Mouse (Mus musculus) C2C12 (cell line): ENCODE results near the gene Rhoc. TPM values are rescaled to one million over a fixed set of nuclear protein-coding genes. Genes with fewer than 3 reads are reported as not detected.

Experiments used
- H3K27me3 ChIP-seq: one replicate; pipeline ENCODE4 v1.6.1; 2011; ENCODE audit not compliant: control insufficient read depth, insufficient read depth, insufficient read length
- H3K36me3 ChIP-seq: one replicate; pipeline ENCODE4 v1.6.1; 2011; ENCODE audit not compliant: control insufficient read depth, insufficient read depth
- H3K4me3 ChIP-seq: one replicate; pipeline ENCODE4 v1.5.1; 2011; ENCODE audit warnings: mild to moderate bottlenecking, control low read depth; ENCODE audit not compliant: poor library complexity, insufficient read depth, severe bottlenecking
- H3K79me2 ChIP-seq: one replicate; pipeline ENCODE4 v1.6.1; 2011; ENCODE audit not compliant: control insufficient read depth, insufficient read depth
- H3K79me3 ChIP-seq: one replicate; pipeline ENCODE4 v1.6.1; 2011; ENCODE audit warnings: low read depth, control low read depth
- H3ac ChIP-seq: one replicate; pipeline ENCODE3; 2011; ENCODE audit warnings: low read depth; ENCODE audit not compliant: control insufficient read depth, insufficient read length
- CEBPB ChIP-seq: IDR thresholded peaks from one replicate; pipeline ENCODE4 v1.6.1; 2011; ENCODE audit warnings: low read depth, mild to moderate bottlenecking, control low read depth, moderate library complexity
- CTCF ChIP-seq: IDR thresholded peaks from one replicate; pipeline ENCODE4 v1.5.1; 2011; ENCODE audit not compliant: control insufficient read depth, insufficient read depth, insufficient read length
- FOSL1 ChIP-seq: IDR thresholded peaks from one replicate; pipeline ENCODE4 v1.8.0; 2011; ENCODE audit warnings: mild to moderate bottlenecking, low read length; ENCODE audit not compliant: poor library complexity, insufficient read depth, severe bottlenecking
- MAX ChIP-seq: IDR thresholded peaks from one replicate; pipeline ENCODE4 v1.6.1; 2011; ENCODE audit warnings: mild to moderate bottlenecking, control low read depth
- MYOD1 ChIP-seq: IDR thresholded peaks from one replicate; pipeline ENCODE4 v1.6.1; 2011; ENCODE audit warnings: low read depth; ENCODE audit not compliant: control insufficient read depth, insufficient read length
- MYOG ChIP-seq: IDR thresholded peaks from one replicate; pipeline ENCODE4 v1.6.1; 2011; ENCODE audit not compliant: control insufficient read depth, insufficient read length; ENCODE audit errors: extremely low read depth
- USF1 ChIP-seq: IDR thresholded peaks from one replicate; pipeline ENCODE4 v1.6.1; 2011; ENCODE audit warnings: low read depth, mild to moderate bottlenecking, control low read depth, moderate library complexity
- polyA plus RNA-seq: library from polyadenylated mRNA; unstranded; fragments of >200 nt; fragmentation: generic; extraction: Trizol; gene quantifications from one replicate; pipeline ENCODE4 v1.2.1, GENCODE M21; 2012; ENCODE audit warnings: missing spikeins

Gene Rhoc
- polyA plus RNA-seq, 1 experiment: 485 TPM

- TF ChIP-seq FOSL1 (no peak), MAX (no peak), USF1 (no peak), MYOD1 (no peak), MYOG (no peak), CTCF (no peak), CEBPB (no peak)
- no peak overlapping the region for H3K4me3 ChIP-seq
- no peaks in the 10 kb centered on the region for H3K27me3 ChIP-seq
- no peaks in the 10 kb centered on the region for H3K36me3 ChIP-seq
- H3K79me3 ChIP-seq: no peaks in the 10 kb centered on the region
- H3ac ChIP-seq: no peak overlapping the region
- no peaks in the 10 kb centered on the region for H3K79me2 ChIP-seq
Measured at GRCm38 (mm10) chr3:104814746-104815145, 26.6 kb downstream of the Rhoc start.

- H3ac ChIP-seq: no peak overlapping the region
- TF ChIP-seq USF1 (no peak), MAX (no peak), MYOG (no peak), CTCF (no peak), CEBPB (no peak), FOSL1 (no peak), MYOD1 (no peak)
- no peaks in the 10 kb centered on the region for H3K36me3 ChIP-seq
- H3K79me3 ChIP-seq: no peaks in the 10 kb centered on the region
- H3K4me3 ChIP-seq: no peak overlapping the region
- H3K27me3 ChIP-seq: no peaks in the 10 kb centered on the region
- H3K79me2 ChIP-seq: no peaks in the 10 kb centered on the region
Measured at GRCm38 (mm10) chr3:104815346-104815745, 27.2 kb downstream of the Rhoc start.

- H3K27me3 ChIP-seq: no peaks in the 10 kb centered on the region
- no peak for TF ChIP-seq USF1
- no peak for TF ChIP-seq MYOD1
- TF ChIP-seq MYOG: no peak
- TF ChIP-seq CTCF: no peak
- no peaks in the 10 kb centered on the region for H3K79me3 ChIP-seq
- no peak overlapping the region for H3ac ChIP-seq
- no peaks in the 10 kb centered on the region for H3K79me2 ChIP-seq
- H3K36me3 ChIP-seq: peaks cover 2% of the 10 kb centered on the region
- H3K4me3 ChIP-seq: no peak overlapping the region
Measured at GRCm38 (mm10) chr3:104816130-104816529, 28.0 kb downstream of the Rhoc start.

GRCm38 (mm10) chr3:104817481-104817990, 29.4 kb downstream of the Rhoc start:
- Histone ChIP-seq H3K27me3 (no peaks in the 10 kb centered on the region), H3K36me3 (peaks cover 7% of the 10 kb centered on the region), H3K4me3 (peak overlapping the region; percentile 71), H3K79me2 (no peaks in the 10 kb centered on the region), H3K79me3 (no peaks in the 10 kb centered on the region), H3ac (peak overlapping the region; percentile 93)
- TF ChIP-seq CTCF (no peak), MYOG (no peak), MYOD1 (no peak)

GRCm38 (mm10) chr3:104817991-104818748, 30.0 kb downstream of the Rhoc start, which contains the start of gene Mov10:
Mov10 (minus strand) TSS chr3:104818563.
- Histone ChIP-seq H3K79me3 (no peaks in the 10 kb centered on the region), H3ac (peak within 1 kb of the TSS; percentile 93), H3K36me3 (peaks cover 7% of the 10 kb centered on the region), H3K4me3 (peak within 1 kb of the TSS; percentile 71), H3K27me3 (no peaks in the 10 kb centered on the region), H3K79me2 (no peaks in the 10 kb centered on the region)
- TF ChIP-seq CEBPB (no peak), MYOD1 (no peak)

- Histone ChIP-seq H3K79me3 (no peaks in the 10 kb centered on the region), H3K79me2 (no peaks in the 10 kb centered on the region), H3K27me3 (no peaks in the 10 kb centered on the region), H3K36me3 (peaks cover 7% of the 10 kb centered on the region), H3K4me3 (peak overlapping the region; percentile 71), H3ac (no peak overlapping the region)
- TF ChIP-seq MYOD1: no peak
- TF ChIP-seq MAX: no peak
- TF ChIP-seq FOSL1: no peak
- TF ChIP-seq USF1: no peak
Measured at GRCm38 (mm10) chr3:104818749-104819134, 30.6 kb downstream of the Rhoc start.
